Mouse (Mus musculus) thymus, postnatal 4 days (tissue): Measurements from ENCODE around the gene Fadd.

Experiments
- DNase-seq: peaks from one replicate; pipeline ENCODE4 v3.0.0; 2021

The Fadd gene

GRCm38 (mm10) chr7:144572234-144572633 is 10.0 kb downstream of the Fadd start:
- no peak for DNase-seq

- no peak for DNase-seq
Measured at GRCm38 (mm10) chr7:144571598-144571997, 10.7 kb downstream of the Fadd start.

GRCm38 (mm10) chr7:144569428-144569827 is 12.8 kb downstream of the Fadd start:
- no peak for DNase-seq

GRCm38 (mm10) chr7:144568091-144568490 is 14.2 kb downstream of the Fadd start:
- no peak for DNase-seq

GRCm38 (mm10) chr7:144566921-144567682 is 15.2 kb downstream of the Fadd start:
- no peak for DNase-seq

GRCm38 (mm10) chr7:144563456-144564155 is 18.7 kb downstream of the Fadd start:
- no peak for DNase-seq

- DNase-seq: no peak
Measured at GRCm38 (mm10) chr7:144562016-144562415, 20.2 kb downstream of the Fadd start.

- peak; percentile 56 for DNase-seq
Measured at GRCm38 (mm10) chr7:144560594-144560993, 21.7 kb downstream of the Fadd start.

GRCm38 (mm10) chr7:144558552-144558951 is 23.7 kb downstream of the Fadd start:
- peak; percentile 56 for DNase-seq

- no peak for DNase-seq
Measured at GRCm38 (mm10) chr7:144554123-144554472, 28.2 kb downstream of the Fadd start.

GRCm38 (mm10) chr7:144553237-144554122 is 28.8 kb downstream of the Fadd start, which contains the start of gene Ppfia1:
TSS of gene Ppfia1 (minus strand) at chr7:144553729.
- peak; percentile 100 for DNase-seq

GRCm38 (mm10) chr7:144552274-144552673 is 30.0 kb downstream of the Fadd start:
- DNase-seq: no peak

- DNase-seq: no peak
Measured at GRCm38 (mm10) chr7:144550811-144551210, 31.5 kb downstream of the Fadd start.

- DNase-seq: peak; percentile 47
Measured at GRCm38 (mm10) chr7:144549904-144550566, 32.2 kb downstream of the Fadd start.

GRCm38 (mm10) chr7:144545231-144545630 is 37.0 kb downstream of the Fadd start:
- DNase-seq: no peak

- no peak for DNase-seq
Measured at GRCm38 (mm10) chr7:144541351-144541750, 40.9 kb downstream of the Fadd start.

- DNase-seq: peak; percentile 73
Measured at GRCm38 (mm10) chr7:144539146-144539545, 43.1 kb downstream of the Fadd start.

- DNase-seq: no peak
Measured at GRCm38 (mm10) chr7:144538030-144538644, 44.1 kb downstream of the Fadd start.

GRCm38 (mm10) chr7:144536367-144536766 is 45.9 kb downstream of the Fadd start:
- DNase-seq: no peak

- no peak for DNase-seq
Measured at GRCm38 (mm10) chr7:144534773-144535172, 47.5 kb downstream of the Fadd start.

GRCm38 (mm10) chr7:144531585-144532378 is 50.5 kb downstream of the Fadd start:
- DNase-seq: no peak
